Mouse (Mus musculus): Measurements from ENCODE around the gene Otoa. TPM values are rescaled to one million over a fixed set of nuclear protein-coding genes. Genes with fewer than 3 reads are reported as not detected.

The Otoa gene
- total and polyA plus RNA-seq, 2 experiments: 0.02 to 0.09 TPM

- H3K9ac ChIP-seq (ENCODE audit: low read depth, low read length): no peak overlapping the region
- peaks cover 37% of the 10 kb centered on the region for H3K36me3 ChIP-seq (ENCODE audit: control insufficient read depth, insufficient read depth, low read length)
- H3K27me3 ChIP-seq (ENCODE audit: control insufficient read depth, insufficient read depth, low read length): no peaks in the 10 kb centered on the region
- H3K27ac ChIP-seq (replicated peaks; ENCODE audit: insufficient read depth, low read depth, low read length): no peak overlapping the region
- WGBS: 86% methylated on average over 4 of the region's 4 CpGs
- DNase-seq (ENCODE audit: extremely low read depth, low read depth, low spot score): no peak
- TF ChIP-seq CTCF (IDR thresholded peaks at IDR 0.05; ENCODE audit: low read depth, low read length) (no peak), POLR2A (IDR thresholded peaks at IDR 0.05; ENCODE audit: extremely low read depth, insufficient read depth, low read length) (no peak)
- no peak overlapping the region for H3K4me3 ChIP-seq (ENCODE audit: insufficient read depth, low read depth, low read length)
- peaks cover 12% of the 10 kb centered on the region for H3K79me2 ChIP-seq (ENCODE audit: control insufficient read depth, insufficient read depth, low read length)
- H3K4me1 ChIP-seq (ENCODE audit: control insufficient read depth, insufficient read depth, low read length): no peaks in the 10 kb centered on the region
These were observed 28.4 kb upstream of the Otoa start for GRCm38 (mm10) chr7:121053071-121053470.

GRCm38 (mm10) chr7:121059477-121060218 lies 21.8 kb upstream of the Otoa start:
- peaks cover 23% of the 10 kb centered on the region for H3K36me3 ChIP-seq (ENCODE audit: control insufficient read depth, insufficient read depth, low read length)
- H3K9ac ChIP-seq (ENCODE audit: low read depth, low read length): no peak overlapping the region
- peaks cover 5% of the 10 kb centered on the region; the same call in 1 of the 2 replicates for H3K4me1 ChIP-seq (ENCODE audit: control insufficient read depth, insufficient read depth, low read length)
- no peak overlapping the region for H3K4me3 ChIP-seq (ENCODE audit: insufficient read depth, low read depth, low read length)
- DNase-seq (ENCODE audit: extremely low read depth, low read depth, low spot score): no peak
- no peaks in the 10 kb centered on the region for H3K27me3 ChIP-seq (ENCODE audit: control insufficient read depth, insufficient read depth, low read length)
- WGBS: 63% methylated on average over 6 of the region's 6 CpGs
- TF ChIP-seq CTCF (IDR thresholded peaks at IDR 0.05; ENCODE audit: low read depth, low read length): no peak
- TF ChIP-seq POLR2A (IDR thresholded peaks at IDR 0.05; ENCODE audit: extremely low read depth, insufficient read depth, low read length): no peak
- peaks cover 3% of the 10 kb centered on the region; the same call in 1 of the 2 replicates for H3K79me2 ChIP-seq (ENCODE audit: control insufficient read depth, insufficient read depth, low read length)
- H3K27ac ChIP-seq (replicated peaks; ENCODE audit: insufficient read depth, low read depth, low read length): no peak overlapping the region; the same call in 1 of the 2 replicates

- DNase-seq (ENCODE audit: extremely low read depth, low read depth, low spot score): no peak
- peaks cover 3% of the 10 kb centered on the region; the same call in 1 of the 2 replicates for H3K4me1 ChIP-seq (ENCODE audit: control insufficient read depth, insufficient read depth, low read length)
- H3K27ac ChIP-seq (replicated peaks; ENCODE audit: insufficient read depth, low read depth, low read length): no peak overlapping the region
- no peaks in the 10 kb centered on the region; the same call in 1 of the 2 replicates for H3K79me2 ChIP-seq (ENCODE audit: control insufficient read depth, insufficient read depth, low read length)
- H3K4me3 ChIP-seq (ENCODE audit: insufficient read depth, low read depth, low read length): no peak overlapping the region
- TF ChIP-seq POLR2A (IDR thresholded peaks at IDR 0.05; ENCODE audit: extremely low read depth, insufficient read depth, low read length) (no peak), CTCF (IDR thresholded peaks at IDR 0.05; ENCODE audit: low read depth, low read length) (0 out of 2 replicates have a peak, but pooled peaks have one; percentile 4)
- H3K36me3 ChIP-seq (ENCODE audit: control insufficient read depth, insufficient read depth, low read length): peaks cover 10% of the 10 kb centered on the region
- WGBS: 57% methylated on average over 4 of the region's 4 CpGs
- H3K9ac ChIP-seq (ENCODE audit: low read depth, low read length): no peak overlapping the region
- H3K27me3 ChIP-seq (ENCODE audit: control insufficient read depth, insufficient read depth, low read length): no peaks in the 10 kb centered on the region
These were observed 17.1 kb upstream of the Otoa start for GRCm38 (mm10) chr7:121064309-121064708.

GRCm38 (mm10) chr7:121071276-121071675 lies 10.2 kb upstream of the Otoa start:
- 93% methylated on average over 4 of the region's 4 CpGs for WGBS
- TF ChIP-seq CTCF (IDR thresholded peaks at IDR 0.05; ENCODE audit: low read depth, low read length): no peak
- H3K36me3 ChIP-seq (ENCODE audit: control insufficient read depth, insufficient read depth, low read length): peaks cover 9% of the 10 kb centered on the region
- no peaks in the 10 kb centered on the region for H3K79me2 ChIP-seq (ENCODE audit: control insufficient read depth, insufficient read depth, low read length)
- no peak overlapping the region for H3K4me3 ChIP-seq (ENCODE audit: insufficient read depth, low read depth, low read length)
- no peak overlapping the region for H3K27ac ChIP-seq (replicated peaks; ENCODE audit: insufficient read depth, low read depth, low read length)
- DNase-seq (ENCODE audit: extremely low read depth, low read depth, low spot score): no peak
- H3K9ac ChIP-seq (ENCODE audit: low read depth, low read length): no peak overlapping the region
- no peaks in the 10 kb centered on the region for H3K27me3 ChIP-seq (ENCODE audit: control insufficient read depth, insufficient read depth, low read length)
- H3K4me1 ChIP-seq (ENCODE audit: control insufficient read depth, insufficient read depth, low read length): no peaks in the 10 kb centered on the region

- peak; percentile 34 for DNase-seq (ENCODE audit: extremely low read depth, low read depth, low spot score)
- Histone ChIP-seq H3K4me3 (ENCODE audit: insufficient read depth, low read depth, low read length) (no peak overlapping the region), H3K9ac (ENCODE audit: low read depth, low read length) (no peak overlapping the region), H3K36me3 (ENCODE audit: control insufficient read depth, insufficient read depth, low read length) (peaks cover 10% of the 10 kb centered on the region), H3K79me2 (ENCODE audit: control insufficient read depth, insufficient read depth, low read length) (no peaks in the 10 kb centered on the region), H3K27ac (replicated peaks; ENCODE audit: insufficient read depth, low read depth, low read length) (no peak overlapping the region), H3K4me1 (ENCODE audit: control insufficient read depth, insufficient read depth, low read length) (no peaks in the 10 kb centered on the region), H3K27me3 (ENCODE audit: control insufficient read depth, insufficient read depth, low read length) (no peaks in the 10 kb centered on the region)
- TF ChIP-seq CTCF (IDR thresholded peaks at IDR 0.05; ENCODE audit: low read depth, low read length) (no peak), POLR2A (IDR thresholded peaks at IDR 0.05; ENCODE audit: extremely low read depth, insufficient read depth, low read length) (no peak)
- 78% methylated on average over 5 of the region's 5 CpGs for WGBS
These were observed 8.9 kb upstream of the Otoa start for GRCm38 (mm10) chr7:121072506-121072905.

GRCm38 (mm10) chr7:121074281-121074680 lies 7.2 kb upstream of the Otoa start, which contains the start of gene Igsf6:
Igsf6 (minus strand) TSS chr7:121074572.
- DNase-seq (ENCODE audit: extremely low read depth, low read depth, low spot score): peak; percentile 35
- Histone ChIP-seq H3K4me1 (ENCODE audit: control insufficient read depth, insufficient read depth, low read length) (no peaks in the 10 kb centered on the region), H3K9ac (ENCODE audit: low read depth, low read length) (peak within 1 kb of the TSS; percentile 33; the same call in 1 of the 2 replicates), H3K27me3 (ENCODE audit: control insufficient read depth, insufficient read depth, low read length) (no peaks in the 10 kb centered on the region), H3K36me3 (ENCODE audit: control insufficient read depth, insufficient read depth, low read length) (peaks cover 8% of the 10 kb centered on the region; the same call in 1 of the 2 replicates), H3K4me3 (ENCODE audit: insufficient read depth, low read depth, low read length) (peak within 1 kb of the TSS; percentile 31), H3K79me2 (ENCODE audit: control insufficient read depth, insufficient read depth, low read length) (no peaks in the 10 kb centered on the region), H3K27ac (replicated peaks; ENCODE audit: insufficient read depth, low read depth, low read length) (peak within 1 kb of the TSS; percentile 61)
- TF ChIP-seq CTCF (IDR thresholded peaks at IDR 0.05; ENCODE audit: low read depth, low read length) (no peak), POLR2A (IDR thresholded peaks at IDR 0.05; ENCODE audit: extremely low read depth, insufficient read depth, low read length) (no peak)
- 67% methylated on average over 11 of the region's 11 CpGs for WGBS

Data from liver, adult 2 months (tissue).